Mouse (Mus musculus): Measurements from ENCODE around the gene Cnot11. TPM values are rescaled to one million over a fixed set of nuclear protein-coding genes. Genes with fewer than 3 reads are reported as not detected.

The Cnot11 gene
- polyA plus RNA-seq, 1 experiment from 2014 or later, result 26.9 TPM

GRCm38 (mm10) chr1:39521326-39521725 is 13.5 kb upstream of the Cnot11 start:
- H3K27me3 ChIP-seq (ENCODE audit: insufficient read depth, poor library complexity, severe bottlenecking), result no peaks in the 10 kb centered on the region

DNA sequence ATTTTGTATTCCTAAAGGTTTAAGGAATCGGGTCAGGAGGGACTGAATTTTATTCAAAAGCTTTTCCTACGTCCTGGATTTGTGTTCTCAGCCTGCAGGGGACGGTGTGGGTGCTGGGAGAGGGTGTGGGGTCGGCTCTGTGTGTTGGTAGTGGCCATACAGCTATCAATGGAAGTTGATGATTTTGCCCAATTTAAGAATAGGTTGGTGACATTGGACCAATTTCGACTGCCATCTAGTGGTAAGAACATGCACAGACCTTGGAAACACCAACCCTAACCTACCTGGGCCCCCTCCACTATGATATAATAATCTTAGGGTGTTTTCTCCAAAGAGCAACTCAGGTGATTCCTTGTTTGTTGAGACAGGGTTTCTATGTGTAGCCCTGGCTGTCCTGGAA is 12.3 kb upstream of the Cnot11 start:
- H3K4me3 ChIP-seq, result no peak overlapping the region
- no peaks in the 10 kb centered on the region for H3K36me3 ChIP-seq
- no peak for DNase-seq (ENCODE audit: low spot score)

More at GRCm38 (mm10) chr1:39521326-39521725, 13.5 kb upstream of the Cnot11 start:
- Histone ChIP-seq H3K9me3 (peaks cover 7% of the 10 kb centered on the region; the same call in 1 of the 2 replicates), H3K27ac (no peak overlapping the region), H3K4me3 (no peak overlapping the region), H3K36me3 (no peaks in the 10 kb centered on the region), H3K4me1 (replicated peaks) (no peaks in the 10 kb centered on the region)
- WGBS, result 92% methylated on average over 7 of the region's 7 CpGs
- DNase-seq (ENCODE audit: low spot score), result no peak

DNA sequence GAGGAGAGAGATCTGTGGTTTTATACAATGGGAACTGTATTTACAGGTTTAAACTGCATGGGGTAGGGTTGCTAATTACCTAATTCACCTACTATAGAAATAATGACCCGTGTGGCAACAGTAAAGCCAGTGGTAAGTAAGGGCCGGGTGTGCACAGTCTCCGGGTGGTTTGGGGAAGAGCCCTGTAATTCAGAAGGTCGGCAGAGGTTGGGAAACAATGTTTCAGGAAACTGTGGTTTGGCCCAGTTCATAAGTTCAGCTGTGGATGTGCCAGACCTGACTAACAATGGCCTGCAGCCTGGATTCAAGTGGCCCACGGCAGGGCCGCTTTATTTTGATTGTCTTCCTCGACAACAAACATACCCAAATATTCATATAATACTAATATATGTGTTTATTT is 9.0 kb upstream of the Cnot11 start:
- Histone ChIP-seq H3K27ac (no peak overlapping the region), H3K4me3 (no peak overlapping the region), H3K4me1 (replicated peaks) (0 out of 2 replicates have a peak, but pooled peaks cover 5% of the 10 kb centered on the region), H3K36me3 (no peaks in the 10 kb centered on the region), H3K9me3 (no peaks in the 10 kb centered on the region), H3K27me3 (ENCODE audit: insufficient read depth, poor library complexity, severe bottlenecking) (no peaks in the 10 kb centered on the region)
- 83% methylated on average over 7 of the region's 7 CpGs for WGBS
- DNase-seq (ENCODE audit: low spot score), result no peak

More for the DNA sequence above, 12.3 kb upstream of the Cnot11 start:
- WGBS, result 32% methylated on average over 5 of the region's 5 CpGs
- Histone ChIP-seq H3K27me3 (ENCODE audit: insufficient read depth, poor library complexity, severe bottlenecking) (no peaks in the 10 kb centered on the region), H3K4me1 (replicated peaks) (0 out of 2 replicates have a peak, but pooled peaks cover 4% of the 10 kb centered on the region), H3K9me3 (peaks cover 7% of the 10 kb centered on the region; the same call in 1 of the 2 replicates), H3K27ac (no peak overlapping the region)

DNA sequence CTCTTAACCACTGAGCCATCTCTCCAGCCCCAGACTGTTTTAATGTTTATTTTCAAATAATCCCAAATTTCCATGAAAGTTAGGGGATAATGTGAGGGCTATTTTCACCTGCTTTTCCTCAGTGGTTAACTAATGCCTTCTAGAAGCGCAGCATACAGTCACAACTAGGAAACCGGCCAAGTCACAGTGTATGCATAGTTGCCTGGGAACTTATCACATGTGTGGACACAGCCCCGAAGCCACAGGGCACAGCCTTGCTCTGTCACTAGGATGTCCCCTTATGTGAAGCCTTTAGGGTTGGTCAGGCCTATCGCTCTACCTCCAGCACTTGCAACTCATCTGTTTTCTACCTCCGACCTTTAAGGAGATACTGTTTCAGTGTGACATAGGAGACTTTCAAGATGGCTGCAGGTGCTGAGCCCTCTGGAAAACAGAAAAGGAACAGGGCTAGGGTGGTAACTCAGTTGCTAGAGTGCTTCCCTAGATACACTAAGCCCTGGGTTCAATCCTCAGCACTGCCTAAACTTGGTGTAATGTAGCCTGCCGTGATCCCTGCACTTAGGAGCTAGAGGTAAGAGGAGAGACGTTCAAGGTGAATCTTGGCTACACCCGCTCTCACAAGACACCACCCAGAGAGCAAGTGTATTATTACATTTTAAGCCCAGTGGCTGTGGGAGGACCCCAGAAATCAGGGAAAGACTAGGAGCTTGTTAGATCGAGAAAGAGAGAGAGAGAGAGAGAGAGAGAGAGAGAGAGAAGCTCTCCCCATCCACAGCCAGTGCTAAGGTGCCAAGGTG is 8.2 kb upstream of the Cnot11 start:
- Histone ChIP-seq H3K36me3 (no peaks in the 10 kb centered on the region), H3K4me1 (replicated peaks) (0 out of 2 replicates have a peak, but pooled peaks cover 5% of the 10 kb centered on the region), H3K27ac (no peak overlapping the region), H3K9me3 (no peaks in the 10 kb centered on the region), H3K4me3 (no peak overlapping the region), H3K27me3 (ENCODE audit: insufficient read depth, poor library complexity, severe bottlenecking) (no peaks in the 10 kb centered on the region)
- DNase-seq (ENCODE audit: low spot score), result no peak
- 87% methylated on average over 9 of the region's 9 CpGs for WGBS

DNA sequence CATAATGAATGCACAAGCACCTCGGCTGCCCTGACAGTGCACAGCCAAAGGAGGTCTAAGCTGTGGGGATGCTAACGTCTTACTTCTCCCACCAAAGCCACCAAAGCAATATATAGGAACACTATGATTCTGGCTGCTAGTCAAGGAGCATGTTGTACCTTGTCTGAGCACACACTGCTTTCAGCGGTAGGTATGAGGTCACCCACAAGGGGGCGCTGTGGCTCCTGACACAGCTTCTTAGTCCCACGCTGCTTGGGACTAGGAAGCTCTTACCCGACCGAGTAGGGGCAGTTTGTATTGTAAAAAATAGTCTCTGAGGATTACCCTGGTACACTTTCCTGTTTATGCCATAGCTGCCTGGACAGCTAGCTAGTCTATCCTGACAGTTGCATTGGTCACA is 7.4 kb upstream of the Cnot11 start:
- H3K4me3 ChIP-seq, result no peak overlapping the region
- H3K36me3 ChIP-seq, result no peaks in the 10 kb centered on the region
- no peak overlapping the region for H3K27ac ChIP-seq
- 0 out of 2 replicates have a peak, but pooled peaks cover 5% of the 10 kb centered on the region for H3K4me1 ChIP-seq (replicated peaks)
- peak; percentile 81 for DNase-seq (ENCODE audit: low spot score)
- no peaks in the 10 kb centered on the region for H3K9me3 ChIP-seq
- 10% methylated on average over 7 of the region's 7 CpGs for WGBS
- H3K27me3 ChIP-seq (ENCODE audit: insufficient read depth, poor library complexity, severe bottlenecking), result no peaks in the 10 kb centered on the region

DNA sequence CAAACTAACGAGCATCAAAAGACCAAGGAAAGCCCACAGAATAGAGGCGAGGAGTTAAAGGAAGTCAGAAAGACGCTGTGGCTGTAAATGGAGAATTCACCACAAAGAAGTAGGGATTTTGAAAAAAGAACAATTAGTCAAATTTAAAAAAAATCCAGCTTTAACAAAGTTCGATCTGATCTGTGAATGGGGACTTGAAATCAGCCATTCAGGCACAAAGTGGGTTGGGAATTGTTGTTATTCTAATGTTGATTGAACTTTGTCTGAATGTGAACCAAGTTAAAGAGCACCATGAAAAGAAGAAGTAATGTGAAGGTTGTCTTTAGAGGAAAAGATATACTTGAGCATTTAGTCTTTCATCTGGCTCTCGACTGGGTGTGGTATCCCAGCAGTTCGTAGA is 6.5 kb upstream of the Cnot11 start:
- 70% methylated on average over 6 of the region's 6 CpGs for WGBS

DNA sequence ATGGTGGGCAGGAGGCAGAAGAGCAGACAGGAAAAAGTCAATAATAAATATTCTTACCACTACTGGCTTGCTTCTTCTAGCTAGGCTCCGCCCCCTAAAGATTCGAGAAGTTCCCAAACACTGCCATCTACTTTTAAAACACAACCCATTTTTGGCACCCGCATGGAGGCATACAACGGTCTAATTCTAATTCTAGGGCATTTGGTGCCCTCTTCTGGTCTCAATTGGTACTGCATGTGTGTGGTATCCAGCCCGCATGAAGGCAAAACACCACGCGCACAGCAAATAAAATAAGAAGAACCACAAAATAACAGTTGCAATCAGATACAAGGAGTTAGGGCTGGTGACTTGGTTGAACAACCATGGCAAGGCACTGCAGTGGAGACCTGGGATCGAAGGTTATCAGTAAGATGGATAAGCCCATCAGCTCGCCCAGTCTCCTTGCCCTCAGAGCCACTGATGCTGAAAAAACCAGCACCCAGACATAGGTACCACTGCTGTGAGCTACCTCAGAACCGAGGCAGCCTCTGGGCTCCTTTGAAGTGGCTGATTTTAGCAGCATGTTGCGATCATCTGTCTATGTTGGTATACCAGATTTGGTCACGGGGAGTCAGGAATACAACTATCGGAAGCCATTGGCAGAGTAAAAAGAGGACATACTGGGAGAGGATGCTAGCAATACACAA is 4.4 kb upstream of the Cnot11 start:
- H3K27ac ChIP-seq, result no peak overlapping the region
- H3K9me3 ChIP-seq, result no peaks in the 10 kb centered on the region
- H3K36me3 ChIP-seq, result no peaks in the 10 kb centered on the region
- 38% methylated on average over 13 of the region's 13 CpGs for WGBS
- no peak overlapping the region for H3K4me3 ChIP-seq
- no peaks in the 10 kb centered on the region for H3K27me3 ChIP-seq (ENCODE audit: insufficient read depth, poor library complexity, severe bottlenecking)
- peak; percentile 67 for DNase-seq (ENCODE audit: low spot score)
- H3K4me1 ChIP-seq (replicated peaks), result peaks cover 20% of the 10 kb centered on the region; the same call in 1 of the 2 replicates

More for the DNA sequence above, 6.5 kb upstream of the Cnot11 start:
- Histone ChIP-seq H3K36me3 (no peaks in the 10 kb centered on the region), H3K9me3 (no peaks in the 10 kb centered on the region), H3K4me3 (no peak overlapping the region), H3K4me1 (replicated peaks) (0 out of 2 replicates have a peak, but pooled peaks cover 6% of the 10 kb centered on the region), H3K27me3 (ENCODE audit: insufficient read depth, poor library complexity, severe bottlenecking) (no peaks in the 10 kb centered on the region), H3K27ac (no peak overlapping the region)
- DNase-seq (ENCODE audit: low spot score), result no peak

GRCm38 (mm10) chr1:39531036-39531435 is 3.8 kb upstream of the Cnot11 start:
- H3K36me3 ChIP-seq, result no peaks in the 10 kb centered on the region
- no peaks in the 10 kb centered on the region for H3K9me3 ChIP-seq
- H3K4me1 ChIP-seq (replicated peaks), result peaks cover 20% of the 10 kb centered on the region; the same call in 1 of the 2 replicates
- 72% methylated on average over 4 of the region's 4 CpGs for WGBS
- DNase-seq (ENCODE audit: low spot score), result no peak
- no peak overlapping the region for H3K27ac ChIP-seq
- H3K4me3 ChIP-seq, result no peak overlapping the region
- no peaks in the 10 kb centered on the region for H3K27me3 ChIP-seq (ENCODE audit: insufficient read depth, poor library complexity, severe bottlenecking)

DNA sequence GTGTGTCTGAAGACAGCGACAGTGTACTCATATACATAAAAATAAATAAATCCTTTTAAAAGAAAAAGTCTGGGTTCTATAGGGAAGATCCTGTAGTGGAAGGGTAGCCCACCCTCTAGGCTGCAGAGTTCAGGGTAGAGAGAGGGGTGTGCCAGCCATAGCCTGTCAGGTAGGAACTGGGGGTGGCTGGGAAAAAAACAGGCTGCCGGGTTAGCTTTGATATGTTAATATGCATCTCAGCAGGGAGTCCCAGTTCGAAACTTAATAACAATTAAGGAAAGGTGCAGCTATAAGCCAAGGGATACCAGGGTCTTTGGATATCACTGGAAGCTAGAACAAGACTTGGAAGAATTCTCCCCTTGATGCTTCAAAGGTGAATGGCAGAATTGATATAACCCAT is 875 bp upstream of the Cnot11 start:
- H3K27me3 ChIP-seq (ENCODE audit: insufficient read depth, poor library complexity, severe bottlenecking), result no peaks in the 10 kb centered on the region
- H3K36me3 ChIP-seq, result peaks cover 15% of the 10 kb centered on the region
- H3K4me1 ChIP-seq (replicated peaks), result peaks cover 32% of the 10 kb centered on the region
- no peak overlapping the region for H3K27ac ChIP-seq
- H3K4me3 ChIP-seq, result no peak overlapping the region
- no peak for DNase-seq (ENCODE audit: low spot score)
- 35% methylated on average over 3 of the region's 3 CpGs for WGBS
- no peaks in the 10 kb centered on the region for H3K9me3 ChIP-seq

DNA sequence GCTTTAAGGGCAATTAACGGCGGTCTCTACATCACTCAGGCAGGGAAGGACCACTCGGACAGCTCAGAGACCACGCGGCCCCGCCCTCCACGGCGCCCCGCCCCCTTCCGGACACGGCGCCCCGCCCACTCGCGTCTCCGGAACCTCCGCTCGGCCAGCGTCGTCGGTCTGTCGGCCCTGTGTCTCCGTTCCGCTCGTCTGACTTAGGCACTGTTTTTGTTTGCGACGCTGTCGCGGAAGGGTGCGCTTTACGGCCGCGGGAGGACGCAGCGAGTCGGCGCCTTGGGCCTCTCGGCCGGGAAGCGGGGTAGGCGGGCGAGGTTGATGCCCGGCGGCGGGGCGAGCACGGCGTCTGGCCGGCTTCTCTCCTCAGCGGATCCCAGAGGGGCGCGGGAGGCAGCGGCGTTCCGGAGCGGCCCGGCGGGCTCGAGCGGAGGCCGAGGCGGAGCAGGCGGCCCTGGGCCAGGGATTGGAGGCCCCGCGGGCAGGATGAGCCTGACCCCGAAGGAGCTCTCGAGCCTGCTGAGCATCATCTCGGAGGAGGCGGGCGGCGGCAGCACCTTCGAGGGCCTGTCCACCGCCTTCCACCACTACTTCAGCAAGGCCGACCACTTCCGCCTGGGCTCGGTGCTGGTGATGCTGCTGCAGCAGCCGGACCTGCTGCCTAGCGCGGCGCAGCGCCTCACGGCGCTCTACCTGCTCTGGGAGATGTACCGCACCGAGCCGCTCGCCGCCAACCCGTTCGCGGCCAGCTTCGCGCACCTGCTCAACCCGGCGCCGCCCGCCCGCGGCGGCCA is 921 bp downstream of the Cnot11 start:
- Histone ChIP-seq H3K9me3 (peaks cover 11% of the 10 kb centered on the region), H3K4me1 (replicated peaks) (peaks cover 32% of the 10 kb centered on the region), H3K36me3 (peaks cover 33% of the 10 kb centered on the region), H3K4me3 (peak overlapping the region; percentile 87), H3K27ac (peak overlapping the region; percentile 94), H3K27me3 (ENCODE audit: insufficient read depth, poor library complexity, severe bottlenecking) (no peaks in the 10 kb centered on the region)
- under 1% methylated on average over 100 of the region's 100 CpGs for WGBS
- DNase-seq (ENCODE audit: low spot score), result peak; percentile 100

DNA sequence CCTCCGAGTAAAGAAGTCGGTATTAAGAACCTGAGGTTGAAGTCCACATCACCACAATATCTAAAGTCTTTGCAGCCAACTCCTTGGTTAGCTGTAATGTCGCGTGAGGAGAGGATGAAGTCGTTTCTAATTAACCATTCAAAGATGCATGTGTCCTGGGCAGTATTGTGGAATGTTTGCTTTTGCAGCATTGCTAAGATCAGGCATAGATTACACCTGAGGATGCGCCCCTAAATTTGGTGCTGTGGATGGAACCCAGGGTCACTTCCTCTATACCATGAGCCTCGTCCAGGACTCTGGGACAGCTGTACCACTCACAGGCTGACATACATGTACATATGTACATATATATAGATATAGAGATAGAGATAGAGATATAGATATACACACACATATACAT is 1.9 kb downstream of the Cnot11 start:
- H3K9me3 ChIP-seq, result peaks cover 13% of the 10 kb centered on the region
- DNase-seq (ENCODE audit: low spot score), result no peak
- 51% methylated on average over 7 of the region's 7 CpGs for WGBS

GRCm38 (mm10) chr1:39537631-39538380 is 3.0 kb downstream of the Cnot11 start:
- H3K27ac ChIP-seq, result no peak overlapping the region
- peaks cover 32% of the 10 kb centered on the region for H3K4me1 ChIP-seq (replicated peaks)
- H3K9me3 ChIP-seq, result peaks cover 13% of the 10 kb centered on the region
- H3K36me3 ChIP-seq, result peaks cover 53% of the 10 kb centered on the region
- 89% methylated on average over 10 of the region's 10 CpGs for WGBS
- H3K4me3 ChIP-seq, result 0 out of 2 replicates have a peak overlapping the region, but pooled peaks have one; percentile 11
- no peak for DNase-seq (ENCODE audit: low spot score)
- no peaks in the 10 kb centered on the region for H3K27me3 ChIP-seq (ENCODE audit: insufficient read depth, poor library complexity, severe bottlenecking)

More for the DNA sequence above, 1.9 kb downstream of the Cnot11 start:
- peak overlapping the region; percentile 94; the same call in 1 of the 2 replicates for H3K27ac ChIP-seq
- no peaks in the 10 kb centered on the region for H3K27me3 ChIP-seq (ENCODE audit: insufficient read depth, poor library complexity, severe bottlenecking)
- H3K4me1 ChIP-seq (replicated peaks), result peaks cover 32% of the 10 kb centered on the region
- peak overlapping the region; percentile 87 for H3K4me3 ChIP-seq
- H3K36me3 ChIP-seq, result peaks cover 42% of the 10 kb centered on the region
